Mouse (Mus musculus): Measurements from ENCODE around the gene Tmem39a.

GRCm38 (mm10) chr16:38606509-38606908 lies 48.0 kb downstream of the Tmem39a start:
- TF ChIP-seq CTCF (IDR thresholded peaks at IDR 0.05; ENCODE audit: low read depth, low read length) (no peak), GATA1 (IDR thresholded peaks at IDR 0.05; ENCODE audit: borderline replicate concordance, low read length) (no peak), TAL1 (conservative IDR thresholded peaks at IDR 0.05; ENCODE audit: low read depth, low read length) (no peak), POLR2AphosphoS5 (IDR thresholded peaks at IDR 0.05; ENCODE audit: insufficient replicate concordance, low read depth, low read length) (no peak), GATA2 (IDR thresholded peaks at IDR 0.05; ENCODE audit: borderline replicate concordance, low read depth, low read length) (no peak)
